Mouse (Mus musculus) embryo, embryonic 11.5 days (tissue): ENCODE results near the gene Trmt2a.

Experiments used
- DNase-seq: peaks from one replicate; pipeline ENCODE4 v3.0.0-alpha.2; 2012; ENCODE audit warnings: low read depth, low spot score

The Trmt2a gene

DNA sequence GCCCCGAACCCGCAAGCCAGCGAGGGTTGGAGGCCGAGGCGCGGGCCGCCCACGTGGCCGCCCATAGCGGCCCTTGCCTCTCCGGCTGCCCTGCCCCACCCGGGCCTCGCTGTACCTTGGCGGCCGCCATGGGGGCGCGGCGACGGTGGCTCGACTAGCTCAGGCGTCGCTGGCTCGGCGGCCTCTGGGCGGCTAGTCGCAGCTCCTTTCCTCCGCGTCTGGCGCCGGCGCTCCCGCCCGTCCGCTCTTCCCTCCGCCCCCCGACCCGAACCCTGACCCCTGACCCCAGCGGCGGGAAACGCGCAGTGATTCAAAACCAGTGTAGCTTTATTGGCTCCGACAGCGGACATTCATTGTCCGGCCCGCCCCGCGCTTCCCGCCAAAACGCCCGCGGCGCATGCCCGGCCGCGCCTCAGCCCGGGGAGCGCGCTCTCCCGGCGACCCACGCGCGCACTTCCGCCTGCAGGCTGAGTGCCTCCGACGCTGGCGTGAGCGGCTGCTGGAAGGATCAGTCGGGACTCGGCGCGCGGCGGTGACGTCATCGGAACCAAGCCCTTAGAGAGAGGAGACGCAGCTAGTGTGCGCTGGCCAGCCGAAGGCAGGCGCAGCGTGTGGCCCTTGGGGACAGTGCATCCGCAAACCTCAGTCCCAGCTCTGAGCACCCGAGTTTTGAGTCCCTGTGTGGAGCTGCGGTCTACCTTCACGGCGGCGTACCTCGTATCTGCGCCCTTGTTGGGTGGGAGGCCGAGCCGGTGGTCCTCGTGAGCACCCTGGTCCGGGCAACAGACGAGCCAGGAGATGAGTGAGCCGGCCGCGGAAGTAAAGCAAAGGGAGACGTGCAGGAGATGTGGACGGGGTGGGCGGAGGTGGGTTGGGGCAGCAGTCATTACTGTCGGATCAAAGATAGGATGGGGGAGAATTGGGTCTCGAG, at the start of gene Trmt2a, which contains the start of gene Ranbp1:
Gene Trmt2a, plus strand, starts transcription at position 247 of the 931 bp plus-strand sequence.
Gene Ranbp1, minus strand, starts transcription at position 300 of the 931 bp plus-strand sequence.
- DNase-seq: peak; percentile 99

DNA sequence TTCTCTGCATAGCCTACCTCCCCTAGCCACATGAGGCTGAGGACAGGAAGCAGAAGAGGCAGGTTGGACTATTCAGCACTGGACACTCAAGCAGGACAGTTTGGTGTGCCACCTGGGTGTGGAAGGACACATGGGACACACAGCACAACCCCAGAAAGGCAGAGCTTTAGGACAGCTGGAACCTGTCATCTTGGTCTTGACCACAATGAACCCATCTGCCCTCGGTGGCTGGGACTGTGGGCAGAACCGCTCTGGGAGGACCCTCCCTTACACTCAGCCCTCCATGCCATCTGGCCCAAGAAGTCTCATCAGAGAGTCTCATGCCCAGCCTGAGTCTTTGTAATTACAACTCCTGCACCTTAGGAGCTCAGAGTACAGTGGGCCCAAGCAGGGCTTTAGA, 48.4 kb upstream of the Trmt2a start:
- DNase-seq: no peak

- no peak for DNase-seq
These were observed 46.9 kb upstream of the Trmt2a start for GRCm38 (mm10) chr16:18201620-18202019.

DNA sequence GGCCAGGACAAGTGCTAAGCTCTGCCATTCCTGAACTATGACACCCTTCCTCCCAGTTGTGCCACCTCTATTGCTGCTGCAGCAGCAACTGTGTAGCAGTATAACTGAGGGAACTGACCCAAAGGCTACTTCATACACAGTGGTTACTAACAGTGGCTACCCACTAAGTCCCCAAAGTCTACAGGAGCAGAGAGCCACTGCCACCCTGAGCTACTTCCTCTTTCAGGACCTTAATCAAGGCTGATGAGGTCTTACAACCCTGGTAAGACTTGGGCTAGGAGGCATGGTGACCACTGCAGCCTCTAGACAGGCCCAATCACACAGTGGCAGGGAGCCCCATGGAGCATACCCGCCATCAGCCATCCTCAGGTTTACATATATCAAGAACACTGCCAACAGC, 46.4 kb upstream of the Trmt2a start:
- no peak for DNase-seq

GRCm38 (mm10) chr16:18203430-18204091, 44.9 kb upstream of the Trmt2a start:
- DNase-seq: no peak

DNA sequence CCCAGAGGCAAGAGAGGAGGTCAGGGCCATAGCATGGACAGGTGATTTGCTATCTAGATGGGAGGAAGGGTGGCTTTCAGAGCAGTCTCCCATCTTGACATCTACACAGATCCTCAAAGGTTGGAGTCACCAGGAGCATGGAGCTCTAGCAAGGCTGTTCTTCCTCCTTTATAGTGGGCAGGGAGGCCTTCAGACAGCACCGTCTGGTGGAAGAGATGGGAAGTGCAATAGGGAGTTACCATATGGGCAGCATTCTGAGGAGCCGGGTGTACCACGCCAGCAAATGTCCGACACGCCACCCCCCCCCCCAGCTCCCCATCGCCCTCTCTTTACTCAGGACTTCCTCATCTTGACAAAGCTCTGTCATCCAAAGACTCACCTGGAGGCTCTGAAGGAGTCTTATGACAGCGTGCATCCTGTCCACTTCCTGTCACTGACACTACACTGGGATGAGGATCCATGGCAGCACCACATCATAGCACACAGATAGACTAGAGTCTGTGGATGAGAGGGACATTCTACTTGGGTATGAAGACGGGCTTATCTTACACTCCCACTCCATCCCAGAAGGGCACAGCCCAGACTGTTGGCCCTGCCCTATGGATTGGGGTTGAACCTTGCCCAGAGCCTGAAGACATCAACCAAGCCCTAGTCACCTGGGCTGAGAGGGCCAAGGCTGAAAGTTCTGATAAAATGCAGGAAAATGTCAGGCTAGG, 37.6 kb upstream of the Trmt2a start:
- DNase-seq: no peak

DNA sequence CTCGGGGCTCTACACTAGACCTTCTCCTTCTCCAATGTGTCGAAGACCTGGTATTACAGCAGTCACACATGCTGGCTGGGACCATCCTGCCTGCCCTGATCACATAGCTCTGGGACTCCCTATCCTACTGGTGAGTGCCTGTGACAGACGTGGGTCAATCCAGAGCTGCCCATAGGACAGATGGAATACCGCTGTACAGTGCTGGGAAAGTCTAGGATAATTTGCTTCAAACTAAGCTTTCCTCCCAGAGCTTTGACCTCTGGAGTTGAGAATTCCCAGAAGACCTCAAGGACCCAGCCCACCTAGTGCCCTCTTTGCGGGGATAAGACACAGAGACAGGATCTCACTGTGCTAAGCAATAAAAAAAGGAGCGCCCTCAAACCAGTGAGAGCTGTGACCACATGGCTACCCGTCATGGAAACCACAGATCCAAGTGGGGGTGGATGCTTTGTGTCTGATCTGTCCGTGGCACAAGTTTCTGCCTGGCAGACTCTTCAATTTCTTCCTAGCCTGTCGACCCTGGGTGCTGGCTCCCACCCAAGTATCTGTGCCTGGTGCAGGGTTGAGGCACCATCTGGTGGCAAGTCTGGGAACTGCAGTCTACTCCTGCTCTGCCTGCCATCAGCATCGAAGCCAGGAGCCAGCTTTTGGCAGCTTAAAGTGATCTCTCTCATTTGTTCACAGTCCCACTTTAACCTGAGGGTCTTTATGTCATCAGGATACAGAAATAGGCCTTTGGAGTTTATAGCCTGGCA, 36.9 kb upstream of the Trmt2a start:
- peak; percentile 80 for DNase-seq

- peak; percentile 66 for DNase-seq
These were observed 34.8 kb upstream of the Trmt2a start for GRCm38 (mm10) chr16:18213689-18214088.

DNA sequence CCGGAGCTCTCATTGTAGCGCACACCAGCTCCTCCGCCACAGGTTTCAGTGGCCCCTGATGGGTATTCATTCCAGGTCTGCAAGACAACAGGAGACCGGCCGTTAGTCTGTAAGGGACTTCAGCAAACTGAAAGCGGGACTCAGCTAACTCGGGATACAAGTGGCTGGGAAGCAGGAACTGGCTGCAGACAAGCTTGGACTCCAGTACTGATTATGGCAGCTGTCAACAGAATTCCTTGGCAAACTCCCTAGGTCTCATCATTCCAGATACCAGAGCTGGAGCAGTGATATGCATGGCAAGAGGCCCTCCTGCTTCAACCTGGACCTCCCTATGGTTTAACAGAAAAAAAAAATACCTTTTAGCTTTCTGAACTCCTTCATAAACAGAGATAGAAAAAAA, 33.6 kb upstream of the Trmt2a start:
- no peak for DNase-seq

GRCm38 (mm10) chr16:18217579-18217978, 30.9 kb upstream of the Trmt2a start, which contains the start of gene Ccdc188:
Gene Ccdc188 (plus strand): TSS chr16:18217879.
- DNase-seq: no peak

GRCm38 (mm10) chr16:18218580-18218996, 29.9 kb upstream of the Trmt2a start:
- DNase-seq: no peak

DNA sequence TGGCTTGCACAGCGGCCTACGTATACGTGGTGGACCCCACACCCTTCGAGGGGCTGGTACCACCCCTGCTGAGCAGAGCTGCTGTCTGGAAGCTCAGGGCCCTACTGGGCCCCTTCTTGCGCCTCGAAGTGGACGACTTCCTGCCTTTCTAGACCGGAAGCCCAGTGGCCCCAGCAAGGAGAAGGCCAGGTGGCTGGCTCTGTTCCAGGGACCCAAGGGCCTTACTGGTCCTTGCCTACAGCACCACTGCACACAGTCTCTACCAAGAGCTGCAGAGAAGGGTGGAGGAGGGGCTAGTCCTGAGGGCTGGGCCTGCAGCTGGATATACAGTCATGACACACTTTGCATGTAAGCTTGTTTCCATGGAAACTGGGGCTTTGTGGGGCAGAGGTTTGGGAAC, 28.5 kb upstream of the Trmt2a start:
- no peak for DNase-seq

DNA sequence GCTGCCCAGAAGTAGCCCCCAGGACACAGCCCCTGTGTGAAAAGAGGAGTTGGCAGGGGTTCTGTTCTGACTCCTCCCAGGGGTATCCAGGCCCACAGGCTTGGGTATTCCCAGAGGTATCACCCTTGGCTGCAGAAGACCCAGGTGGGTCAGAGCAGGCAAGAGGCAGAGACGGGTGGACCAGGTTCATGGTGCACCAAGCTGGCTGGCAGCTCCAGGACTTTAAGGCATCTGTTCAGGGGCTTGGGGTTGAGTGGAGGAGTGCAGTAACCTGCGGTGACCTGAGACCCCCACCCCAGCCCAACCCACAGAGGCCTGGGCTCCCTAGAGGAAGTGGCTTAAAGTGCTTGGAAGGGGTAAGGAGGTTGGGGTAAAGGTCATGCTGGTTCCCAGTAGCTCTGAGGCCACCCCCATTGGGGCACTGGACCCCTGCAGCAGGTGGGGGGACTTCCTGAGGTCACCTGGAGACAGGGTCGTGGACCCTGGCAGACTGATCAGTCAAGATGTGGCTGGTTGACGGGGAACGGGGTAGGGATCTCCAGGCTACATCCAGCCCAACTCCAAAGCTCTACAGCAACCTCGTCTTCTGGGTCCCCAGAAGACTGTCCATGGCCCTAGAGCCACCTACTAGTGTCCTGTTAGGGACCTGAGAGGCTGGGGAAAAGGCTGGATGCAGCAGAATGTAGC, 27.5 kb upstream of the Trmt2a start:
- no peak for DNase-seq

- DNase-seq: no peak
These were observed 27.0 kb upstream of the Trmt2a start for GRCm38 (mm10) chr16:18221543-18221898.

DNA sequence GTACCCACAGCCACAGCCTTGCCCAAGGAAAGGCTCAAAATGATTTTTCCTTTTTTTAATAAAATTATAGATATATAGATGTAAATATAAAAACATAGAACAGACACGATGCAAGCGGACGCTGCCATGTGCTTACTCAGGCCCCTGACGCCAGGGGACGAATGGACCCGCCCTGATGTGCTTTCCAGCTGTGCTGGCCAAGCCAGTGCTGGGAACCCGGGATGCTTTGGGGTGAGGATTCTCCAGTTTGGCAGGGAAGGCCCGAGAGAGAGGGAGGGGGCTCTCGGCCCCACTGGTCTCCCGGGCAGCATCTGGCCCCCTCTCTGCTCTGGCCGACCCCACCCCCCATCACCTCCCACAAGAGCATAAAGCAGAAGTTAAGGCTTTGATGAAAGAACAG, 26.3 kb upstream of the Trmt2a start:
- DNase-seq: no peak

GRCm38 (mm10) chr16:18227187-18227586, 21.3 kb upstream of the Trmt2a start:
- no peak for DNase-seq

- DNase-seq: no peak
These were observed 20.5 kb upstream of the Trmt2a start for GRCm38 (mm10) chr16:18227897-18228422.

- no peak for DNase-seq
These were observed 19.6 kb upstream of the Trmt2a start for GRCm38 (mm10) chr16:18228856-18229255.

GRCm38 (mm10) chr16:18229622-18230021, 18.9 kb upstream of the Trmt2a start:
- DNase-seq: no peak

GRCm38 (mm10) chr16:18230617-18231016, 17.9 kb upstream of the Trmt2a start:
- no peak for DNase-seq

DNA sequence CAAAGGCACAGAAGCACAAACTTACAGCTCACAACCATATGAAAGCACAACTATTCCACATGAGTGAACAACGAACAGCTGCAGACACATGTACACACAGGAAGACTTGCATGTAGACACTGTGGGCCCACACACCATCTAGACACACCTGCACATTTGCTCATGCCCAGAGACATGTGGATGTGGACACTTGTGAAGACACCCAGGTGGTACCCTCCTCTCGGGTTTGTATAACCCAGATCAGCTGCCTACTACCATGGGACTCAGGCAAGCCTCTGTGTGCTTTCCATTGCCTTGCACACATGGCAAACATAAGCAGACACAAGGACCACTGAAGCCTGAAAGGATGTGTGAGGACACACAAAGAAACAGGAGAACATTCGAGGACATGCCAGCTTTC, 17.4 kb upstream of the Trmt2a start:
- DNase-seq: no peak
